Mouse (Mus musculus) olfactory bulb, adult 2 months (tissue): Measurements from ENCODE around the gene Osbp.
"Not testable (repeated sequence)": the region's sequence is repeated elsewhere in the genome, so short reads cannot be mapped to it uniquely, and the experiment has no call there.

Source experiments
- CTCF ChIP-seq: fragments of 200-500 bp; IDR thresholded peaks from 2 replicates; pipeline ENCODE4 v1.5.1; 2012; ENCODE audit warnings: low read depth, mild to moderate bottlenecking, low read length, moderate library complexity; ENCODE audit not compliant: insufficient read depth
- POLR2A ChIP-seq: fragments of 200-500 bp; IDR thresholded peaks from 2 replicates; pipeline ENCODE4 v1.6.1; 2012; ENCODE audit warnings: mild to moderate bottlenecking, low read depth, low read length, moderate library complexity; ENCODE audit not compliant: insufficient read depth

DNA sequence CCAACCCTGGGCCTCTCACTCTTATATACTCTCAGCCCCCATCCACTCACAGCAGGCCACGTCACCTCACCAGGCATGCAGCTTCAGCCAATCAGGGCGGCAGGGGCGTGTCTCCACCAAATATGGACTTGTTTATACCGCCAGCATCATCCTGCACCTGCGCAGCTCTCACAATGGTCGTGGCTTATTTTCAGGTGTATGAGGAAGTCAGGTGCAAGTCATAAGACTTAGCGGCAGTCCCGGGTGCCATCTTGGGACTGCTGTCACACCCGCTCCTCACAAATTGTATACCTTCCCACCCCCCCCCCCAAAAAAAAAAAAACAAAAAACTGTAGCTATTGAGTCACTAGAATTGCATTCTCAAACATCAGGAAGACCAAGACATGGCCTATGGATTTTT, 19.3 kb upstream of the Osbp start:
- not testable (repeated sequence) for TF ChIP-seq POLR2A, CTCF
